Mouse (Mus musculus) spleen, adult 2 months (tissue): ENCODE results near the gene Ifitm1.

Experiments used
- CTCF ChIP-seq: fragments of 200-500 bp; IDR thresholded peaks from 2 replicates; pipeline ENCODE4 v1.5.1; 2011; ENCODE audit warnings: mild to moderate bottlenecking, inconsistent platforms; ENCODE audit not compliant: insufficient read depth, insufficient read length, insufficient replicate concordance; ENCODE audit errors: extremely low read depth
- POLR2A ChIP-seq: fragments of 200-500 bp; IDR thresholded peaks from 2 replicates; pipeline ENCODE4 v1.6.1; 2011; ENCODE audit warnings: low read depth, low read length, inconsistent platforms

DNA sequence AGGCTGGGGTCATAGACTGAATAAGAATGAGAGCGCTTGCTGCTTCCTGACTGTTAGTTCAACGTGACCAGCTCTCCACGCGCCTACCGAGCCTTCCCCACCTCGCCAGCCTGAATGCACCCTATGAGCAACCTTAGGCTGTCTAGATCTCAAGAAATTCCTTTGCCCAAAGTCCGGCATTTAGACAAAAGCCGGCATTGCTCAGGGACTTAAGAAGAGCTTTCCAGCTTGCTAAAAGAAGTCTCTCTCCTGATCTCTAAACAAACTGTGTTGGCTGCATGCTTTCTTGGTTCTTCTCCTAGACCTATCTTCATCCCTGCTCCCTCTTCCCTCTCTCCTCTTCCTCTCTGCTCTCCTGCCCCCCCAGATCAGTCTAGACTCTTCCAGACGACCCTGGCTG is 7.9 kb downstream of the Ifitm1 start:
- TF ChIP-seq CTCF (no peak), POLR2A (no peak)
